Mouse (Mus musculus) Patski (cell line): ENCODE results near the gene Agap1. TPM values are rescaled to one million over a fixed set of nuclear protein-coding genes. Genes with fewer than 3 reads are reported as not detected.

Experiments
- ATAC-seq: fragments of 100-300 bp; one replicate; pipeline ENCODE4 v1.8.0; 2021
- CTCF ChIA-PET: fragments of 350-600 bp; sonication (Branson Sonifier 250); formaldehyde crosslinking; loops from one replicate; lab custom pipeline; 2022; ENCODE audit warnings: inconsistent platforms; lab: Charles Lee
- POLR2A ChIA-PET: fragments of 350-600 bp; sonication (Branson Sonifier 250); formaldehyde crosslinking; loops from one replicate; lab custom pipeline; 2022; ENCODE audit warnings: antibody characterized with exemption, inconsistent platforms; lab: Charles Lee
- DNase-seq: peaks from one replicate; pipeline ENCODE4 v3.0.0-alpha.2; 2011; ENCODE audit warnings: low read depth, low spot score
- H3K27me3 ChIP-seq: fragments of 371-371 bp; one replicate; pipeline ENCODE4 v1.5.1; 2021
- CTCF ChIP-seq: fragments of 100-300 bp; IDR thresholded peaks from one replicate; pipeline ENCODE4 v1.5.1; 2021
- in situ Hi-C: fragments of 300-500 bp; cut with MboI; formaldehyde crosslinking; loops from 3 replicates; pipeline ENCODE4 v1.11.1; 2018; ENCODE audit warnings: low pct_unique_long_range_greater_than_20kb, mixed read lengths
- polyA plus RNA-seq: library from polyadenylated mRNA; unstranded; gene quantifications from one replicate; pipeline ENCODE4 v1.2.3, GENCODE M21; 2021

The Agap1 gene
- polyA plus RNA-seq, 1 experiment from 2014 or later: 32.3 TPM

GRCm38 (mm10) chr1:89650557-89650956 lies 196.0 kb downstream of the Agap1 start:
- CTCF ChIA-PET: no interaction called here
- ATAC-seq (no peak), DNase-seq (no peak)
- in situ Hi-C loops: loop anchor here (10.0 kb wide), 1 partner anchor 944 kb away; no protein-coding TSS in a partner anchor
- TF ChIP-seq CTCF: no peak
- POLR2A ChIA-PET: interaction anchor here (0.6 kb wide), 1 partner anchor 307 kb away, joined by 3 read pairs; no protein-coding TSS in a partner anchor
- H3K27me3 ChIP-seq: no peaks in the 10 kb centered on the region

- no peaks in the 10 kb centered on the region for H3K27me3 ChIP-seq
- no peak for TF ChIP-seq CTCF
- in situ Hi-C loops: loop anchor here (10.0 kb wide), 1 partner anchor 939 kb away; no protein-coding TSS in a partner anchor
- ATAC-seq (peak; percentile 48), DNase-seq (no peak)
- POLR2A ChIA-PET: no interaction called here
- CTCF ChIA-PET: interaction anchor here (1.6 to 2.8 kb wide), 2 partner anchors 9 to 24 kb away, joined by 4 to 18 read pairs; no protein-coding TSS in a partner anchor
These were observed 201.6 kb downstream of the Agap1 start for GRCm38 (mm10) chr1:89656167-89656566.

GRCm38 (mm10) chr1:89656643-89657321 lies 202.2 kb downstream of the Agap1 start:
- TF ChIP-seq CTCF: no peak
- in situ Hi-C loops: loop anchor here (10.0 kb wide), 1 partner anchor 938 kb away; no protein-coding TSS in a partner anchor
- CTCF ChIA-PET: interaction anchor here (0.6 to 2.8 kb wide), 7 partner anchors 10 to 128 kb away, joined by 3 to 18 read pairs (median 3); no protein-coding TSS in a partner anchor
- peak; percentile 89 for DNase-seq
- no peaks in the 10 kb centered on the region for H3K27me3 ChIP-seq
- POLR2A ChIA-PET: no interaction called here
- ATAC-seq: peak; percentile 59

- no peaks in the 10 kb centered on the region for H3K27me3 ChIP-seq
- ATAC-seq (no peak), DNase-seq (no peak)
- no peak for TF ChIP-seq CTCF
- CTCF ChIA-PET: no interaction called here
- POLR2A ChIA-PET: no interaction called here
- in situ Hi-C loops: no loop called here
These were observed 206.2 kb downstream of the Agap1 start for GRCm38 (mm10) chr1:89660804-89661203.

GRCm38 (mm10) chr1:89666154-89666553 lies 211.5 kb downstream of the Agap1 start:
- ChIA-PET CTCF (interaction anchor here (1.5 to 1.8 kb wide), 3 partner anchors 8 to 22 kb away, joined by 3 to 5 read pairs (median 4); no protein-coding TSS in a partner anchor), POLR2A (no interaction called here)
- no peak for ATAC-seq
- in situ Hi-C loops: no loop called here
- no peaks in the 10 kb centered on the region for H3K27me3 ChIP-seq
- no peak for TF ChIP-seq CTCF
- DNase-seq: no peak

GRCm38 (mm10) chr1:89667387-89667786 lies 212.8 kb downstream of the Agap1 start:
- POLR2A ChIA-PET: interaction anchor here (0.8 kb wide), 1 partner anchor 1855 kb away, joined by 5 read pairs; no protein-coding TSS in a partner anchor
- in situ Hi-C loops: no loop called here
- DNase-seq (no peak), ATAC-seq (no peak)
- CTCF ChIA-PET: interaction anchor here (1.6 to 1.9 kb wide), 3 partner anchors 10 to 21 kb away, joined by 5 to 7 read pairs (median 6); no protein-coding TSS in a partner anchor
- no peaks in the 10 kb centered on the region for H3K27me3 ChIP-seq
- no peak for TF ChIP-seq CTCF

GRCm38 (mm10) chr1:89668635-89669034 lies 214.0 kb downstream of the Agap1 start:
- CTCF ChIA-PET: interaction anchor here (1.9 kb wide), 1 partner anchor 22 kb away, joined by 7 read pairs; no protein-coding TSS in a partner anchor
- ATAC-seq (no peak), DNase-seq (no peak)
- no peak for TF ChIP-seq CTCF
- POLR2A ChIA-PET: no interaction called here
- in situ Hi-C loops: no loop called here
- H3K27me3 ChIP-seq: no peaks in the 10 kb centered on the region

- no peaks in the 10 kb centered on the region for H3K27me3 ChIP-seq
- POLR2A ChIA-PET: no interaction called here
- TF ChIP-seq CTCF: no peak
- ATAC-seq: no peak
- CTCF ChIA-PET: interaction anchor here (1.3 kb wide), 1 partner anchor 14 kb away, joined by 3 read pairs; no protein-coding TSS in a partner anchor
- DNase-seq: no peak
- in situ Hi-C loops: no loop called here
These were observed 216.6 kb downstream of the Agap1 start for GRCm38 (mm10) chr1:89671110-89671787.

GRCm38 (mm10) chr1:89673071-89673470 lies 218.5 kb downstream of the Agap1 start:
- ATAC-seq (no peak), DNase-seq (no peak)
- CTCF ChIA-PET: interaction anchor here (0.9 to 1.4 kb wide), 6 partner anchors 8 to 270 kb away, joined by 3 to 5 read pairs (median 3); no protein-coding TSS in a partner anchor
- TF ChIP-seq CTCF: no peak
- POLR2A ChIA-PET: no interaction called here
- H3K27me3 ChIP-seq: no peaks in the 10 kb centered on the region
- in situ Hi-C loops: no loop called here

- CTCF ChIA-PET: interaction anchor here (0.9 to 1.4 kb wide), 7 partner anchors 8 to 270 kb away, joined by 3 to 5 read pairs (median 3); no protein-coding TSS in a partner anchor
- POLR2A ChIA-PET: no interaction called here
- ATAC-seq (no peak), DNase-seq (no peak)
- in situ Hi-C loops: no loop called here
- TF ChIP-seq CTCF: no peak
- H3K27me3 ChIP-seq: no peaks in the 10 kb centered on the region
These were observed 219.1 kb downstream of the Agap1 start for GRCm38 (mm10) chr1:89673686-89674085.
